Mouse (Mus musculus): ENCODE data around the gene Ano6. TPM values are rescaled to one million over a fixed set of nuclear protein-coding genes. Genes with fewer than 3 reads are reported as not detected.

Ano6 gene
- polyA plus RNA-seq, 1 experiment = 54.5 TPM

GRCm38 (mm10) chr15:95964251-95964561 is 173.6 kb downstream of the Ano6 start:
- H3K4me2 ChIP-seq (ENCODE audit: low read depth) = no peak overlapping the region
- no peak overlapping the region for H3K4me3 ChIP-seq
- H3K79me2 ChIP-seq (ENCODE audit: control insufficient read depth, insufficient read depth) = no peaks in the 10 kb centered on the region
- H3ac ChIP-seq (ENCODE audit: control insufficient read depth, insufficient read length) = no peak overlapping the region
- peaks cover 32% of the 10 kb centered on the region for H3K36me3 ChIP-seq (ENCODE audit: control insufficient read depth, insufficient read depth)
- TF ChIP-seq TCF12 (IDR thresholded peaks at IDR 0.05; ENCODE audit: insufficient read depth, poor library complexity, severe bottlenecking) (no peak), USF1 (IDR thresholded peaks at IDR 0.05; ENCODE audit: low read depth) (no peak), POLR2A (IDR thresholded peaks at IDR 0.05; ENCODE audit: insufficient read length, low read depth) (no peak), E2F4 (IDR thresholded peaks at IDR 0.05; ENCODE audit: insufficient read depth) (no peak), REST (IDR thresholded peaks at IDR 0.05; ENCODE audit: insufficient read depth, insufficient read length) (no peak), TCF3 (IDR thresholded peaks at IDR 0.05; ENCODE audit: insufficient read length, low read depth) (no peak), MYOG (IDR thresholded peaks at IDR 0.05; ENCODE audit: control insufficient read depth in 1 of 3, insufficient read depth in 1 of 3, insufficient read length in 2 of 3, low read depth in 2 of 3) (no peak), CEBPB (IDR thresholded peaks at IDR 0.05; ENCODE audit: insufficient read depth, poor library complexity, severe bottlenecking) (no peak), POLR2AphosphoS2 (IDR thresholded peaks at IDR 0.05; ENCODE audit: insufficient read length, low read depth) (no peak), MYOD1 (IDR thresholded peaks at IDR 0.05; ENCODE audit: control insufficient read depth in 1 of 3, insufficient read length in 2 of 3, low read depth in 2 of 3) (no peak), SRF (IDR thresholded peaks at IDR 0.05; ENCODE audit: control insufficient read depth, insufficient read length, low read depth) (no peak), MAX (IDR thresholded peaks at IDR 0.05; ENCODE audit: low read depth) (no peak)
- no peaks in the 10 kb centered on the region for H3K27me3 ChIP-seq (ENCODE audit: control insufficient read depth, insufficient read depth, insufficient read length)

- Histone ChIP-seq H3K36me3 (ENCODE audit: control insufficient read depth, insufficient read depth) (peaks cover 44% of the 10 kb centered on the region), H3K4me2 (ENCODE audit: low read depth) (no peak overlapping the region), H3K27me3 (ENCODE audit: control insufficient read depth, insufficient read depth, insufficient read length) (no peaks in the 10 kb centered on the region), H3K4me3 (no peak overlapping the region), H3K79me2 (ENCODE audit: control insufficient read depth, insufficient read depth) (no peaks in the 10 kb centered on the region), H3ac (ENCODE audit: control insufficient read depth, insufficient read length) (no peak overlapping the region)
- TF ChIP-seq MYOD1 (IDR thresholded peaks at IDR 0.05; ENCODE audit: control insufficient read depth in 1 of 3, insufficient read length in 2 of 3, low read depth in 2 of 3) = no peak
- TF ChIP-seq MYOG (IDR thresholded peaks at IDR 0.05; ENCODE audit: control insufficient read depth in 1 of 3, insufficient read depth in 1 of 3, insufficient read length in 2 of 3, low read depth in 2 of 3) = no peak
- no peak for TF ChIP-seq POLR2A (IDR thresholded peaks at IDR 0.05; ENCODE audit: insufficient read length, low read depth)
- no peak for TF ChIP-seq CEBPB (IDR thresholded peaks at IDR 0.05; ENCODE audit: insufficient read depth, poor library complexity, severe bottlenecking)
- TF ChIP-seq USF1 (IDR thresholded peaks at IDR 0.05; ENCODE audit: low read depth) = no peak
- TF ChIP-seq E2F4 (IDR thresholded peaks at IDR 0.05; ENCODE audit: insufficient read depth) = no peak
- TF ChIP-seq POLR2AphosphoS2 (IDR thresholded peaks at IDR 0.05; ENCODE audit: insufficient read length, low read depth) = no peak
- no peak for TF ChIP-seq TCF3 (IDR thresholded peaks at IDR 0.05; ENCODE audit: insufficient read length, low read depth)
- no peak for TF ChIP-seq TCF12 (IDR thresholded peaks at IDR 0.05; ENCODE audit: insufficient read depth, poor library complexity, severe bottlenecking)
- TF ChIP-seq SRF (IDR thresholded peaks at IDR 0.05; ENCODE audit: control insufficient read depth, insufficient read length, low read depth) = no peak
- TF ChIP-seq MAX (IDR thresholded peaks at IDR 0.05; ENCODE audit: low read depth) = no peak
- no peak for TF ChIP-seq REST (IDR thresholded peaks at IDR 0.05; ENCODE audit: insufficient read depth, insufficient read length)
Observed at GRCm38 (mm10) chr15:95966979-95967378, 176.3 kb downstream of the Ano6 start.

GRCm38 (mm10) chr15:95967516-95968196 is 177.0 kb downstream of the Ano6 start:
- Histone ChIP-seq H3K4me2 (ENCODE audit: low read depth) (no peak overlapping the region), H3K27me3 (ENCODE audit: control insufficient read depth, insufficient read depth, insufficient read length) (no peaks in the 10 kb centered on the region), H3K79me2 (ENCODE audit: control insufficient read depth, insufficient read depth) (no peaks in the 10 kb centered on the region), H3ac (ENCODE audit: control insufficient read depth, insufficient read length) (no peak overlapping the region), H3K36me3 (ENCODE audit: control insufficient read depth, insufficient read depth) (peaks cover 47% of the 10 kb centered on the region), H3K4me3 (no peak overlapping the region)
- TF ChIP-seq TCF12 (IDR thresholded peaks at IDR 0.05; ENCODE audit: insufficient read depth, poor library complexity, severe bottlenecking) (no peak), MYOD1 (IDR thresholded peaks at IDR 0.05; ENCODE audit: control insufficient read depth in 1 of 3, insufficient read length in 2 of 3, low read depth in 2 of 3) (peak in 1 of 3 experiments; percentile 44)

GRCm38 (mm10) chr15:95969596-95969995 is 179.0 kb downstream of the Ano6 start:
- Histone ChIP-seq H3ac (ENCODE audit: control insufficient read depth, insufficient read length) (no peak overlapping the region), H3K36me3 (ENCODE audit: control insufficient read depth, insufficient read depth) (peaks cover 49% of the 10 kb centered on the region), H3K79me2 (ENCODE audit: control insufficient read depth, insufficient read depth) (no peaks in the 10 kb centered on the region), H3K27me3 (ENCODE audit: control insufficient read depth, insufficient read depth, insufficient read length) (no peaks in the 10 kb centered on the region), H3K4me3 (no peak overlapping the region), H3K4me2 (ENCODE audit: low read depth) (no peak overlapping the region)
- TF ChIP-seq E2F4 (IDR thresholded peaks at IDR 0.05; ENCODE audit: insufficient read depth) = no peak
- no peak for TF ChIP-seq TCF3 (IDR thresholded peaks at IDR 0.05; ENCODE audit: insufficient read length, low read depth)
- TF ChIP-seq POLR2A (IDR thresholded peaks at IDR 0.05; ENCODE audit: insufficient read length, low read depth) = no peak
- no peak for TF ChIP-seq REST (IDR thresholded peaks at IDR 0.05; ENCODE audit: insufficient read depth, insufficient read length)
- TF ChIP-seq POLR2AphosphoS2 (IDR thresholded peaks at IDR 0.05; ENCODE audit: insufficient read length, low read depth) = no peak
- no peak for TF ChIP-seq MYOG (IDR thresholded peaks at IDR 0.05; ENCODE audit: control insufficient read depth in 1 of 3, insufficient read depth in 1 of 3, insufficient read length in 2 of 3, low read depth in 2 of 3)
- no peak for TF ChIP-seq TCF12 (IDR thresholded peaks at IDR 0.05; ENCODE audit: insufficient read depth, poor library complexity, severe bottlenecking)
- TF ChIP-seq USF1 (IDR thresholded peaks at IDR 0.05; ENCODE audit: low read depth) = no peak
- no peak for TF ChIP-seq SRF (IDR thresholded peaks at IDR 0.05; ENCODE audit: control insufficient read depth, insufficient read length, low read depth)
- no peak for TF ChIP-seq CEBPB (IDR thresholded peaks at IDR 0.05; ENCODE audit: insufficient read depth, poor library complexity, severe bottlenecking)
- TF ChIP-seq MYOD1 (IDR thresholded peaks at IDR 0.05; ENCODE audit: control insufficient read depth in 1 of 3, insufficient read length in 2 of 3, low read depth in 2 of 3) = no peak
- no peak for TF ChIP-seq MAX (IDR thresholded peaks at IDR 0.05; ENCODE audit: low read depth)

GRCm38 (mm10) chr15:95970176-95970575 is 179.5 kb downstream of the Ano6 start:
- H3K4me2 ChIP-seq (ENCODE audit: low read depth) = no peak overlapping the region
- no peak for TF ChIP-seq USF1 (IDR thresholded peaks at IDR 0.05; ENCODE audit: low read depth)
- TF ChIP-seq SRF (IDR thresholded peaks at IDR 0.05; ENCODE audit: control insufficient read depth, insufficient read length, low read depth) = no peak
- no peak for TF ChIP-seq TCF3 (IDR thresholded peaks at IDR 0.05; ENCODE audit: insufficient read length, low read depth)
- TF ChIP-seq POLR2A (IDR thresholded peaks at IDR 0.05; ENCODE audit: insufficient read length, low read depth) = no peak
- no peak for TF ChIP-seq CEBPB (IDR thresholded peaks at IDR 0.05; ENCODE audit: insufficient read depth, poor library complexity, severe bottlenecking)
- TF ChIP-seq TCF12 (IDR thresholded peaks at IDR 0.05; ENCODE audit: insufficient read depth, poor library complexity, severe bottlenecking) = no peak
- TF ChIP-seq REST (IDR thresholded peaks at IDR 0.05; ENCODE audit: insufficient read depth, insufficient read length) = no peak
- TF ChIP-seq MYOG (IDR thresholded peaks at IDR 0.05; ENCODE audit: control insufficient read depth in 1 of 3, insufficient read depth in 1 of 3, insufficient read length in 2 of 3, low read depth in 2 of 3) = no peak
- TF ChIP-seq MYOD1 (IDR thresholded peaks at IDR 0.05; ENCODE audit: control insufficient read depth in 1 of 3, insufficient read length in 2 of 3, low read depth in 2 of 3) = no peak
- no peak for TF ChIP-seq POLR2AphosphoS2 (IDR thresholded peaks at IDR 0.05; ENCODE audit: insufficient read length, low read depth)
- no peak for TF ChIP-seq E2F4 (IDR thresholded peaks at IDR 0.05; ENCODE audit: insufficient read depth)
- peaks cover 51% of the 10 kb centered on the region for H3K36me3 ChIP-seq (ENCODE audit: control insufficient read depth, insufficient read depth)
- no peak overlapping the region for H3ac ChIP-seq (ENCODE audit: control insufficient read depth, insufficient read length)
- no peak overlapping the region for H3K4me3 ChIP-seq
- no peaks in the 10 kb centered on the region for H3K79me2 ChIP-seq (ENCODE audit: control insufficient read depth, insufficient read depth)
- H3K27me3 ChIP-seq (ENCODE audit: control insufficient read depth, insufficient read depth, insufficient read length) = no peaks in the 10 kb centered on the region

Data from myocyte (in vitro differentiated cells).